Mouse (Mus musculus): ENCODE data around the gene Iqsec1. TPM values are rescaled to one million over a fixed set of nuclear protein-coding genes. Genes with fewer than 3 reads are reported as not detected.

The Iqsec1 gene
- total RNA-seq, 2 experiments from 2014 or later, result 207 to 221 TPM

- intact Hi-C loops (cut with DNase I), result no loop called here
Observed at GRCm38 (mm10) chr6:90625207-90625994, 363.1 kb downstream of the Iqsec1 start.

DNA sequence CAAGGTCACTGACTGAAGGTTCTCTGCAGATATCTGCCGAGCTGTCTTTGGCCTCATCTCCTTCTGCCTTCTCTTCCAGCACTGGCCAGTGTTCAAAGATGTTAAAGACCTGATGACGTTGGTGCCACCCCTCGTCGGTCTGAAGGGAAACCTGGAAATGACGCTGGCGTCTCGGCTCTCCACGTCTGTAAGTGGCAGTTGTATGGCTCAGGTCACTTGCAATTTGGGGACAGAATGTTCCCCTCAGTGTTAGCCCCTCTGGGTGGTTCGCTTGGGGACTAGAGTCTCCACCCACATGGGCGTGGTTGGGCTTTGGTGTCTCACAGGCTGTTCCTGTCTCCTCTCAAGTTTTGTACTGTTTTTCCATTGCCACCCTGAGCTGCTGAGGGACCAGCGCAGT is 363.8 kb downstream of the Iqsec1 start:
- intact Hi-C loops (cut with DNase I), result no loop called here
- no peak for DNase-seq (ENCODE audit: extremely low spot score in 1 of 2, low spot score in 2 of 2)

More at GRCm38 (mm10) chr6:90625207-90625994, 363.1 kb downstream of the Iqsec1 start:
- no peak for DNase-seq (ENCODE audit: extremely low spot score in 1 of 2, low spot score in 2 of 2)

- DNase-seq (ENCODE audit: extremely low spot score in 1 of 2, low spot score in 2 of 2), result no peak
- intact Hi-C loops (cut with DNase I), result no loop called here
Observed at GRCm38 (mm10) chr6:90624184-90624583, 364.3 kb downstream of the Iqsec1 start.

DNA sequence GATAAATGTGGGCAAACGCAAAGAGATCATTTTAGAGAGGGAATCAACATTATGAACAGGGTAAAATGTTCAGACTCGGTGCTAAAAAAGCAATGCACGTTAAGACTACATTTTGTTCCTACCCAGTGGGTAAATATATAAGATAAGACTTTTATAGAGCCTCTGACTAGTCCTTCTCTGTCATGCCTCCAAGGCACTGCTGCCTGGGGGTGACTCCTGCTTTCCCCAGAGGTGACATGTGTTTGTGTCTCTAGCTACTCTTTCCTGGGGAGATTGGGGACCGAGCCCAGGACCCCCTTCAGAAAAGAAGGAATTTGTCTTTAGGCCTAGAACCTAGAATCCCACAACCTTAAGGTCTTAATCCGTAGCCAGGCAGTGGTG is 365.0 kb downstream of the Iqsec1 start:
- no peak for DNase-seq (ENCODE audit: extremely low spot score in 1 of 2, low spot score in 2 of 2)

DNA sequence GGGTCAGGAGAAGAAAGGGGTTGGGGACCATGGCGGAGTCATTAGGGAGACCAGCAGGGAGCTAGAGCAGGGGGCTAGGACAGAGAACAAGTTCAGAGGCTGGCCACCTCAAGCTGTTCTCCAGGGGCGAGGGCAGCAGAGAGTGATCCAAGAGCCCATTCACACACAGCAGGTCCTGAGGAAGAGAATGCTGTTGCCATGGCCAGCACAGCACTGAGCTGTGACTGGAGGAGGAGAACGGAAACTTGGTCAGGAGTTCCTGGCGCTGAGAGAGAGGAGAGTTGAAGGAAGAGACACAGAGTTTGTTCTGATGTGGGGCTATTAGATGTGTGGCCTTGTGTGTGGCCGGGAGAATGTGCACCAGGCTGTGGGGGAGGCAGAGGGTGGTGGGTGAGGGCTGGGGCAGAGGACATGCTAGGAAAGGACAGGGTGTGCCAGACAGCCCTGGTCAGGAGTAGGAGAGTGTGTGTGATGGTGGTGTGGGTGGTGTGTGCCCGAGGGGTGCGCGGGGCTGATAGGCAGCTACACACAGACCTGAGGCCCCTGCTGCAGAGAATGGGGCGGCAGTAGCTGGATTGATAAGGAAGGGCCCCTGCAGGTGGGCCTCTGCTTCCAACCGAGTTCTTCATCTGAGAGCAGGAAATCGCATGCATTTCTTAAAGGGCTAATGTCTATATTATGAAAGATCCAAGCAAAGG is 365.6 kb downstream of the Iqsec1 start:
- DNase-seq (ENCODE audit: extremely low spot score in 1 of 2, low spot score in 2 of 2), result no peak
- intact Hi-C loops (cut with DNase I), result no loop called here

More for the DNA sequence above, 365.0 kb downstream of the Iqsec1 start:
- intact Hi-C loops (cut with DNase I), result no loop called here

DNA sequence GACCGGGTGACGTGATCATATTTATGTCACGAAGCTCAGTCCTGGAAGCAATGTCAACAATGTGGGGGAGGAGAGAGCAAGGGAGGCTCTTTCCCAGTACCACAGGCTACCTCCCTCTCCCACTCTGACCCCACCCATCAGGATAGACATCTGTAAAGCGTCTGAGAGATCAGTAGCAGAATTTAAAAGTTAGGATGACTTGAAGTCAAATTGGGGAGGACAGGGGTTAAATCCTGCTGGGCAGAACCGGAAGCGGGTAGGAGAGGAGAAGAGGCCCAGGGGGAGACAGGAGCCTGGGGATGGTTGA is 366.9 kb downstream of the Iqsec1 start:
- intact Hi-C loops (cut with DNase I), result no loop called here
- DNase-seq (ENCODE audit: extremely low spot score in 1 of 2, low spot score in 2 of 2), result no peak

GRCm38 (mm10) chr6:90620791-90621583 is 367.5 kb downstream of the Iqsec1 start:
- intact Hi-C loops (cut with DNase I), result no loop called here

DNA sequence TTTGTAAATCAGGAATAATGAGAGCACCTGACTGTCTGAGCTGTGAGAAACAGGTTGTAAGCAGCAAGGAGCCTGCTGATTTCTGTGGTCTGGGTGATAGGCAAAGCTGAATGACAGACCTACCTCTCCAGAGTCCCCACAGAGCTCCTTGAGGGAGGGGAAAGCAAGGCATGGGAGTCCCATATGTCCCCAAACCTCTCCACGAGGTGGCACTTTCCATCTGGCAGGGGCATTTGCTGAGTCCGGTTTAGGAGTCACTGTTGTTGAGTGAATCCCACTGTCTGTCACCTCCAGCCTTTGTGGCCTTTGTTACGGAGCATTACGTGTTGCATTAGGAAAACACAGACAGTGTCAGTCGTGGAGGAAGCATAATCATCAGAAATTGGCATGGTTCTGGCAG is 368.5 kb downstream of the Iqsec1 start:
- intact Hi-C loops (cut with DNase I), result no loop called here
- no peak for DNase-seq (ENCODE audit: extremely low spot score in 1 of 2, low spot score in 2 of 2)

More at GRCm38 (mm10) chr6:90620791-90621583, 367.5 kb downstream of the Iqsec1 start:
- DNase-seq (ENCODE audit: extremely low spot score in 1 of 2, low spot score in 2 of 2), result no peak

GRCm38 (mm10) chr6:90618821-90619636 is 369.5 kb downstream of the Iqsec1 start:
- intact Hi-C loops (cut with DNase I), result no loop called here
- DNase-seq (ENCODE audit: extremely low spot score in 1 of 2, low spot score in 2 of 2), result peak in 1 of 2 experiments; percentile 71

DNA sequence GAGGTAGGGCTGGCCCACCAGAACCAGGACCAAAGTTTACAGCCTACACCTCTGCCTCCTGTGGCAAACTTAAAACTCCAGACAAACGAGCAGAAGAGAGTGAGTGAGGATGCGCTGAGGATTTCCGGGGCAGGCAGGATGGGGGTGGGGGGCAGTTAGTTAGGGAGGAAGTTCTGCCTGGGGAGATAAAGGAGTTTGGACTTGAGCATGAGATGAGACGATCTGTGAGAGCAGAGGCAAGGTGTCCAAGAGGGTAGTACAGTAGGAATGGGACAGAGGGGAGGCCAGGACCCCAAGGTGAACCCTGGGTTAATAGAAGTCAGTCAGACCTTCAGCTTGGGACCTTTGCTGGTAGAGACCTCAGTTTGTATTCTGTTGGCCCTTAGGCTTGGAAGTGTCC is 370.2 kb downstream of the Iqsec1 start:
- intact Hi-C loops (cut with DNase I), result no loop called here

DNA sequence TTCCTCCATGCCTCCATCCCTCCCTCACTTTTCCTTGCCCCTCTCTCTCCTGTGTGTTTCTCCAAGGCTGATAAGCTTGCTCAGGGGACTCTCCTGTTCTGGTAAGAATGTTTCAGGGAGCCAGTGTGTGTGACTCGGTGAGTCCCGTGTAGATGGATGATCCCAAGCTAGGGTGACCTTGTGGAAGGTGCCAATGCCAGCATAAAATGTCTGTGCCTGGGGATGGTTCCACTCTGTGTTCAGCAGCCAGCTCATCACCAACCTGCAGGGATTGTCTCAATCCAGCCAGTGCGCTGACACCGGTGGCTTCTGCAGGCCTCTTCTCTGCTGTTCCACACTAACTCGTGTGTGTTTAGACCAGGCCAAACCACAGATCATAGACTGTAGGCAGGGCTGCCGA is 372.0 kb downstream of the Iqsec1 start:
- intact Hi-C loops (cut with DNase I), result no loop called here
- DNase-seq (ENCODE audit: extremely low spot score in 1 of 2, low spot score in 2 of 2), result no peak

More for the DNA sequence above, 370.2 kb downstream of the Iqsec1 start:
- DNase-seq (ENCODE audit: extremely low spot score in 1 of 2, low spot score in 2 of 2), result no peak

DNA sequence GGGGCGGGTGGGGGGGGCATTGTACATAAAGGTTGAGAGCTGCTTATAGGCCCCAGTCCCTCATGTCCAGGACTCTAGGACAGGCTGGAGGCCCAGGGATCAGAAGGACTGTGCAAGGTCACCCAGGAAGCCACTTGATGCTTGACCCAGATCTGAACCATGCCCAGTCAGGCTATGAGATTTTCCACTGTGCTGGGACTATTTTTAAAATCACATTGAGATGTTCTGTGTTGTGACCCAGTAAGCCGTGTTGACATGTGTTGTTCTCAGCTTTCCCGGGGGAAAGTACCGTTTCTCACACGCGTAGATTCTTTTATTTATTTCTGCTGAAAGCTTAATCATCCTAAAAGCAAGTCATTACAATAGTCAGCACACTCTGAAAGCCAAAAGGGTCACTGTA is 372.5 kb downstream of the Iqsec1 start:
- intact Hi-C loops (cut with DNase I), result no loop called here
- no peak for DNase-seq (ENCODE audit: extremely low spot score in 1 of 2, low spot score in 2 of 2)

- no peak for DNase-seq (ENCODE audit: extremely low spot score in 1 of 2, low spot score in 2 of 2)
- intact Hi-C loops (cut with DNase I), result no loop called here
Observed at GRCm38 (mm10) chr6:90615362-90615761, 373.1 kb downstream of the Iqsec1 start.

- no peak for DNase-seq (ENCODE audit: extremely low spot score in 1 of 2, low spot score in 2 of 2)
- intact Hi-C loops (cut with DNase I), result no loop called here
Observed at GRCm38 (mm10) chr6:90613277-90613676, 375.2 kb downstream of the Iqsec1 start.

DNA sequence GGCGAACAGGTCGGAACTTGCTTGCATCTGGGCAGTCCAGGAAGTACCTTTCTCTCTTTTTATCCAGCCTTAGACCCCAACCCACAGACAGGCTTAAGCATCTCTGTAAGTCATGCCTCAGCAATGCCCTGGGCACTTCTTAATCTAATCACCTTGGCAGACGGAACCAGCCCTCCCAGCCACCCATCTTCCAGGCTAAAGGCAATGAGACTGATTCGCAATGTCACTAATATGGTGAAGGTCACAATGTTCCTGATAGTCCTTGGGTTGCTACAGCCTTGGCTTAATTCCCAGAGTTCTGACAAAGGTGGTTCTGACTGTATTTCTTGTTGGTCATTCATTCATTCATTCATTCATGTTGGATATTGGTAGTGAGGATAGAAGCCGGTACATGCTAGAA is 378.2 kb downstream of the Iqsec1 start:
- DNase-seq (ENCODE audit: extremely low spot score in 1 of 2, low spot score in 2 of 2), result no peak
- intact Hi-C loops (cut with DNase I), result no loop called here

DNA sequence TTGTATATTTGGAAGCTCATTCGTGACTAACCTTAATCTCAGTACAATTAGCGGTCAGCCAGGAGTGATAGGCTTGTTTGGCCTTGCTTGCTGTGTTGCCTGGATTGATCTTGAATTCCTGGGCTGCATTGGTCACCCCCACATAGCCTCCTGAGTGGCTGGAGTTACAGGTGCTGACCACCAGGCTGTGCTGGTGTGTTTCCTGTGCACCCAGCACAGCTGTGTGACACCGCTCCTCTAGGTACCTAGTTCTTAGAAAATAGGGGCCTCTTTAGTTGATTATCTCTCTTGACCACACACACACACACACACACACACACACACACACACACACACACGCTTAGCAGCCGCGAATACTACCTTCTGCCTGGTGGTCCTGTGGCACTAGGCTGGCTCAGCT is 380.3 kb downstream of the Iqsec1 start:
- intact Hi-C loops (cut with DNase I), result no loop called here
- no peak for DNase-seq (ENCODE audit: extremely low spot score in 1 of 2, low spot score in 2 of 2)

GRCm38 (mm10) chr6:90607196-90607595 is 381.3 kb downstream of the Iqsec1 start:
- intact Hi-C loops (cut with DNase I), result loop anchor here (2.0 kb wide), 1 partner anchor 124 kb away; no protein-coding TSS in a partner anchor
- DNase-seq (ENCODE audit: extremely low spot score in 1 of 2, low spot score in 2 of 2), result peak; percentile 36 to 68

GRCm38 (mm10) chr6:90606538-90606937 is 381.9 kb downstream of the Iqsec1 start:
- peak in 1 of 2 experiments; percentile 65 for DNase-seq (ENCODE audit: extremely low spot score in 1 of 2, low spot score in 2 of 2)
- intact Hi-C loops (cut with DNase I), result loop anchor here (2.0 kb wide), 1 partner anchor 124 kb away; no protein-coding TSS in a partner anchor

All from left cerebral cortex, postnatal 10 days (tissue).